Mouse (Mus musculus) testis, adult 2 months (tissue): ENCODE results near the gene Olfr639.

Source experiments
- CTCF ChIP-seq: fragments of 200-500 bp; IDR thresholded peaks from 2 replicates; pipeline ENCODE4 v1.5.1; 2012; ENCODE audit warnings: low read depth, mild to moderate bottlenecking, inconsistent platforms, low read length, moderate library complexity; ENCODE audit not compliant: control insufficient read depth, insufficient read depth, insufficient replicate concordance
- POLR2A ChIP-seq: fragments of 200-500 bp; IDR thresholded peaks from 2 replicates; pipeline ENCODE4 v1.6.1; 2012; ENCODE audit warnings: low read depth, mild to moderate bottlenecking, inconsistent platforms, low read length, moderate library complexity; ENCODE audit not compliant: control insufficient read depth

- TF ChIP-seq POLR2A: no peak
- TF ChIP-seq CTCF: no peak
Measured at GRCm38 (mm10) chr7:103998446-103998845, 18.7 kb downstream of the Olfr639 start, which contains the start of gene Olfr638.
